Mouse (Mus musculus) heart, embryonic 11.5 days (tissue): ENCODE data around the gene Ufc1. TPM values are rescaled to one million over a fixed set of nuclear protein-coding genes. Genes with fewer than 3 reads are reported as not detected.

Experiments used
- ATAC-seq: fragments of 200-750 bp; cut with Nextera tagmentation; replicated peaks from 2 replicates; pipeline ENCODE4 v1.8.0; 2017; ENCODE audit warnings: moderate library complexity; ENCODE audit not compliant: insufficient number of reproducible peaks, low FRiP score, low TSS enrichment
- H3K27ac ChIP-seq: fragments of 300-500 bp; sonication (generic); 2 replicates; pipeline ENCODE4 v1.5.1; 2014; ENCODE audit warnings: mild to moderate bottlenecking, low read depth, low read length
- H3K27me3 ChIP-seq: fragments of 300-500 bp; sonication (generic); 2 replicates; pipeline ENCODE4 v1.6.1; 2014; ENCODE audit warnings: mild to moderate bottlenecking, low read length, mixed read lengths; ENCODE audit not compliant: control insufficient read depth, insufficient read depth
- H3K36me3 ChIP-seq: fragments of 300-500 bp; sonication (generic); 2 replicates; pipeline ENCODE4 v1.6.1; 2014; ENCODE audit warnings: mild to moderate bottlenecking, low read length, moderate library complexity, mixed read lengths; ENCODE audit not compliant: control insufficient read depth, insufficient read depth
- H3K4me1 ChIP-seq: fragments of 300-500 bp; sonication (generic); 2 replicates; pipeline ENCODE4 v1.6.1; 2014; ENCODE audit warnings: low read length; ENCODE audit not compliant: control insufficient read depth, insufficient read depth
- H3K4me2 ChIP-seq: fragments of 300-500 bp; sonication (generic); 2 replicates; pipeline ENCODE4 v1.6.1; 2014; ENCODE audit warnings: mild to moderate bottlenecking, moderate library complexity
- H3K4me3 ChIP-seq: fragments of 300-500 bp; sonication (generic); 2 replicates; pipeline ENCODE4 v1.5.1; 2014; ENCODE audit warnings: low read depth, low read length
- H3K9ac ChIP-seq: fragments of 300-500 bp; sonication (generic); 2 replicates; pipeline ENCODE4 v1.6.1; 2014; ENCODE audit warnings: mild to moderate bottlenecking, low read depth, low read length, moderate library complexity
- H3K9me3 ChIP-seq: fragments of 300-500 bp; sonication (generic); replicated peaks from 2 replicates; pipeline ENCODE4 v1.6.1; 2016; ENCODE audit warnings: low read length; ENCODE audit not compliant: control insufficient read depth
- WGBS: fragments of 180-500 bp; shearing (Covaris S2); extraction: QIAGEN DNeasy Blood & Tissue Kit; methylation state at CpG from one replicate; pipeline ENCODE4 v1.1.7; 2014; ENCODE audit not compliant: insufficient replicate concordance; 5-methylcytosine and 5-hydroxymethylcytosine counted together
- polyA plus RNA-seq: library from polyadenylated mRNA; unstranded; fragments of >200 nt; fragmentation: Nextera tagmentation; extraction: Ambion mirVana; gene quantifications from 2 replicates; pipeline ENCODE4 v1.2.1, GENCODE M21; 2014

The Ufc1 gene
- polyA plus RNA-seq, 1 experiment from 2014 or later = 90.3 TPM

GRCm38 (mm10) chr1:171278436-171278835 is 16.4 kb downstream of the Ufc1 start:
- no peaks in the 10 kb centered on the region for H3K9me3 ChIP-seq
- H3K4me3 ChIP-seq = no peak overlapping the region
- no peak overlapping the region; the same call in 1 of the 2 replicates for H3K4me2 ChIP-seq
- no peak overlapping the region for H3K9ac ChIP-seq
- peaks cover 29% of the 10 kb centered on the region for H3K36me3 ChIP-seq
- no peak overlapping the region for H3K27ac ChIP-seq
- H3K4me1 ChIP-seq = peaks cover 6% of the 10 kb centered on the region; the same call in 1 of the 2 replicates
- WGBS = 92% methylated on average over 8 of the region's 8 CpGs
- ATAC-seq = no peak
- H3K27me3 ChIP-seq = no peaks in the 10 kb centered on the region

GRCm38 (mm10) chr1:171277736-171278135 is 17.1 kb downstream of the Ufc1 start:
- Histone ChIP-seq H3K27ac (no peak overlapping the region), H3K9ac (no peak overlapping the region), H3K27me3 (no peaks in the 10 kb centered on the region), H3K9me3 (no peaks in the 10 kb centered on the region), H3K4me3 (no peak overlapping the region), H3K4me2 (no peak overlapping the region), H3K36me3 (peaks cover 33% of the 10 kb centered on the region), H3K4me1 (peaks cover 6% of the 10 kb centered on the region; the same call in 1 of the 2 replicates)
- WGBS = 92% methylated on average over 10 of the region's 10 CpGs
- no peak for ATAC-seq

- no peak for ATAC-seq
Measured at GRCm38 (mm10) chr1:171276110-171276748, 18.6 kb downstream of the Ufc1 start.

GRCm38 (mm10) chr1:171275144-171275734 is 19.6 kb downstream of the Ufc1 start:
- Histone ChIP-seq H3K27me3 (no peaks in the 10 kb centered on the region), H3K9ac (no peak overlapping the region), H3K9me3 (no peaks in the 10 kb centered on the region), H3K4me2 (no peak overlapping the region), H3K27ac (no peak overlapping the region), H3K4me1 (peaks cover 11% of the 10 kb centered on the region), H3K4me3 (no peak overlapping the region), H3K36me3 (peaks cover 32% of the 10 kb centered on the region)
- ATAC-seq = no peak
- 89% methylated on average over 11 of the region's 11 CpGs for WGBS

More at GRCm38 (mm10) chr1:171276110-171276748, 18.6 kb downstream of the Ufc1 start:
- WGBS = 91% methylated on average over 14 of the region's 14 CpGs
- H3K9ac ChIP-seq = no peak overlapping the region
- H3K4me3 ChIP-seq = no peak overlapping the region
- no peaks in the 10 kb centered on the region for H3K27me3 ChIP-seq
- H3K36me3 ChIP-seq = peaks cover 32% of the 10 kb centered on the region
- H3K4me2 ChIP-seq = no peak overlapping the region
- H3K4me1 ChIP-seq = peaks cover 9% of the 10 kb centered on the region
- no peaks in the 10 kb centered on the region for H3K9me3 ChIP-seq
- no peak overlapping the region for H3K27ac ChIP-seq

GRCm38 (mm10) chr1:171274171-171274570 is 20.7 kb downstream of the Ufc1 start:
- no peak overlapping the region for H3K4me3 ChIP-seq
- peaks cover 11% of the 10 kb centered on the region for H3K4me1 ChIP-seq
- no peak overlapping the region for H3K4me2 ChIP-seq
- H3K9me3 ChIP-seq = no peaks in the 10 kb centered on the region
- H3K27me3 ChIP-seq = no peaks in the 10 kb centered on the region
- peaks cover 32% of the 10 kb centered on the region for H3K36me3 ChIP-seq
- no peak overlapping the region for H3K27ac ChIP-seq
- 91% methylated on average over 12 of the region's 12 CpGs for WGBS
- H3K9ac ChIP-seq = no peak overlapping the region
- no peak for ATAC-seq

- Histone ChIP-seq H3K27ac (no peak overlapping the region), H3K4me1 (peaks cover 11% of the 10 kb centered on the region), H3K27me3 (no peaks in the 10 kb centered on the region), H3K4me2 (peak overlapping the region; percentile 83), H3K9ac (no peak overlapping the region), H3K4me3 (peak overlapping the region; percentile 10; the same call in 1 of the 2 replicates), H3K9me3 (no peaks in the 10 kb centered on the region), H3K36me3 (peaks cover 27% of the 10 kb centered on the region)
- ATAC-seq = no peak
- 93% methylated on average over 3 of the region's 3 CpGs for WGBS
Measured at GRCm38 (mm10) chr1:171272086-171272485, 22.7 kb downstream of the Ufc1 start.

GRCm38 (mm10) chr1:171271622-171272021 is 23.2 kb downstream of the Ufc1 start:
- peaks cover 11% of the 10 kb centered on the region for H3K4me1 ChIP-seq
- H3K36me3 ChIP-seq = peaks cover 27% of the 10 kb centered on the region
- no peak overlapping the region for H3K27ac ChIP-seq
- H3K4me3 ChIP-seq = peak overlapping the region; percentile 10
- no peaks in the 10 kb centered on the region for H3K27me3 ChIP-seq
- no peak overlapping the region for H3K9ac ChIP-seq
- H3K4me2 ChIP-seq = peak overlapping the region; percentile 83
- WGBS = 69% methylated on average over 10 of the region's 10 CpGs
- no peaks in the 10 kb centered on the region for H3K9me3 ChIP-seq
- no peak for ATAC-seq

- Histone ChIP-seq H3K4me1 (peaks cover 11% of the 10 kb centered on the region), H3K4me2 (peak overlapping the region; percentile 83), H3K4me3 (peak overlapping the region; percentile 83), H3K9me3 (no peaks in the 10 kb centered on the region), H3K9ac (peak overlapping the region; percentile 75), H3K27me3 (no peaks in the 10 kb centered on the region), H3K27ac (no peak overlapping the region), H3K36me3 (peaks cover 23% of the 10 kb centered on the region)
- WGBS = 32% methylated on average over 9 of the region's 9 CpGs
- no peak for ATAC-seq
Measured at GRCm38 (mm10) chr1:171271196-171271595, 23.6 kb downstream of the Ufc1 start.

GRCm38 (mm10) chr1:171270573-171270900 is 24.3 kb downstream of the Ufc1 start:
- Histone ChIP-seq H3K4me2 (peak overlapping the region; percentile 83), H3K9ac (peak overlapping the region; percentile 75), H3K4me3 (peak overlapping the region; percentile 83), H3K27me3 (no peaks in the 10 kb centered on the region), H3K4me1 (peaks cover 11% of the 10 kb centered on the region), H3K36me3 (peaks cover 18% of the 10 kb centered on the region), H3K27ac (peak overlapping the region; percentile 43; the same call in 1 of the 2 replicates), H3K9me3 (no peaks in the 10 kb centered on the region)
- WGBS = under 1% methylated on average over 19 of the region's 19 CpGs
- peak; percentile 66 for ATAC-seq
